Mouse (Mus musculus) CH12.LX (cell line): Measurements from ENCODE around the gene Htt. TPM values are rescaled to one million over a fixed set of nuclear protein-coding genes. Genes with fewer than 3 reads are reported as not detected.

ENCODE experiments used
- DNase-seq: peaks from one replicate; pipeline ENCODE4 v3.0.0-alpha.2; 2013; ENCODE audit errors: extremely low read depth
- H3K27ac ChIP-seq: 2 replicates; pipeline ENCODE4 v1.5.1; 2012; ENCODE audit warnings: low read depth, mild to moderate bottlenecking, control low read depth, moderate library complexity; ENCODE audit not compliant: insufficient read depth
- H3K27me3 ChIP-seq: replicated peaks from 2 replicates; pipeline ENCODE3; 2012; ENCODE audit warnings: inconsistent platforms
- H3K36me3 ChIP-seq, 2 experiments: replicated peaks in 1 of 2; 2 replicates each; pipeline versions ENCODE3 to v1.6.1; 2012; ENCODE audit warnings: inconsistent platforms in 1 of 2, low read length in 1 of 2, mild to moderate bottlenecking in 1 of 2, mixed read lengths in 1 of 2, moderate library complexity in 1 of 2; ENCODE audit not compliant: control insufficient read depth in 1 of 2, insufficient read depth in 1 of 2
- H3K4me1 ChIP-seq, 2 experiments: 2 replicates each; pipeline ENCODE4 v1.6.1; 2012; ENCODE audit warnings: inconsistent platforms in 1 of 2, moderate library complexity in 1 of 2; ENCODE audit not compliant: insufficient read depth in 2 of 2, control insufficient read depth in 1 of 2
- H3K4me2 ChIP-seq: 2 replicates; pipeline ENCODE4 v1.6.1; 2012; ENCODE audit warnings: low read depth, mild to moderate bottlenecking, control low read depth; ENCODE audit not compliant: poor library complexity, insufficient read depth, severe bottlenecking
- H3K4me3 ChIP-seq, 3 experiments: fragments of 150-350 bp in 1 of 3; sonication (generic) in 1 of 3; replicated peaks in 1 of 3; 2 replicates each; pipeline versions ENCODE3 to v1.5.1; 2011 to 2012; ENCODE audit warnings: low read depth in 2 of 3, low read length in 2 of 3, mild to moderate bottlenecking in 2 of 3, moderate library complexity in 2 of 3, control low read depth in 1 of 3, improper control_type of control experiment in 1 of 3, inconsistent platforms in 1 of 3, mixed read lengths in 1 of 3; ENCODE audit not compliant: poor library complexity in 1 of 3
- H3K79me2 ChIP-seq: replicated peaks from 2 replicates; pipeline ENCODE4 v1.6.1; 2012; ENCODE audit warnings: mild to moderate bottlenecking, moderate library complexity; ENCODE audit not compliant: control insufficient read depth, poor library complexity, insufficient read depth, severe bottlenecking; ENCODE audit errors: extremely low read depth
- H3K9ac ChIP-seq: 2 replicates; pipeline ENCODE4 v1.6.1; 2012; ENCODE audit warnings: low read depth, mild to moderate bottlenecking, control low read depth, moderate library complexity; ENCODE audit not compliant: insufficient read depth
- H3K9me3 ChIP-seq: replicated peaks from 2 replicates; pipeline ENCODE3; 2012; ENCODE audit warnings: low read length, inconsistent platforms, mixed read lengths
- BHLHE40 ChIP-seq: IDR thresholded peaks from 2 replicates; pipeline ENCODE4 v1.6.1; 2011; ENCODE audit warnings: mild to moderate bottlenecking, low read depth, low read length, improper control_type of control experiment
- CHD1 ChIP-seq: IDR thresholded peaks from 2 replicates; pipeline ENCODE4 v1.6.1; 2012; ENCODE audit warnings: low read depth, low read length, improper control_type of control experiment, inconsistent platforms
- CHD2 ChIP-seq: IDR thresholded peaks from 2 replicates; pipeline ENCODE4 v1.6.1; 2011; ENCODE audit warnings: low read length, improper control_type of control experiment
- CTCF ChIP-seq, 2 experiments: IDR thresholded peaks in 1 of 2; conservative IDR thresholded peaks in 1 of 2; 2 replicates each; pipeline ENCODE4 v1.5.1; 2011 to 2012; ENCODE audit warnings: low read depth in 2 of 2, low read length in 2 of 2, improper control_type of control experiment in 1 of 2, inconsistent platforms in 1 of 2, mild to moderate bottlenecking in 1 of 2, moderate library complexity in 1 of 2
- EP300 ChIP-seq: IDR thresholded peaks from 2 replicates; pipeline ENCODE4 v1.6.1; 2011; ENCODE audit warnings: low read length, improper control_type of control experiment
- ETS1 ChIP-seq: conservative IDR thresholded peaks from 2 replicates; pipeline ENCODE4 v1.6.1; 2012; ENCODE audit warnings: low read depth, mild to moderate bottlenecking, inconsistent platforms, low read length, improper control_type of control experiment, moderate library complexity
- HCFC1 ChIP-seq: IDR thresholded peaks from 2 replicates; pipeline ENCODE4 v1.6.1; 2012; ENCODE audit warnings: low read depth, mild to moderate bottlenecking, inconsistent platforms, low read length, improper control_type of control experiment
- MAX ChIP-seq: IDR thresholded peaks from 2 replicates; pipeline ENCODE4 v1.6.1; 2011; ENCODE audit warnings: low read length, improper control_type of control experiment
- MAZ ChIP-seq: IDR thresholded peaks from 2 replicates; pipeline ENCODE4 v1.6.1; 2012; ENCODE audit warnings: low read depth, mild to moderate bottlenecking, inconsistent platforms, low read length, improper control_type of control experiment, moderate library complexity
- NRF1 ChIP-seq: IDR thresholded peaks from 2 replicates; pipeline ENCODE4 v1.6.1; 2014; ENCODE audit warnings: low read depth, mild to moderate bottlenecking, inconsistent platforms, low read length, improper control_type of control experiment, moderate library complexity
- PAX5 ChIP-seq: IDR thresholded peaks from 2 replicates; pipeline ENCODE4 v1.6.1; 2012; ENCODE audit warnings: low read length, inconsistent platforms, mixed read lengths
- POLR2A ChIP-seq: IDR thresholded peaks from 2 replicates; pipeline ENCODE4 v1.6.1; 2011; ENCODE audit warnings: low read depth, mild to moderate bottlenecking, improper control_type of control experiment, low read length
- UBTF ChIP-seq: IDR thresholded peaks from 2 replicates; pipeline ENCODE4 v1.6.1; 2012; ENCODE audit warnings: low read depth, mild to moderate bottlenecking, inconsistent platforms, low read length, improper control_type of control experiment, moderate library complexity
- USF2 ChIP-seq: conservative IDR thresholded peaks from 2 replicates; pipeline ENCODE4 v1.6.1; 2011; ENCODE audit warnings: low read depth, low read length, improper control_type of control experiment
- ZC3H11A ChIP-seq: IDR thresholded peaks from 2 replicates; pipeline ENCODE4 v1.6.1; 2012; ENCODE audit warnings: low read depth, mild to moderate bottlenecking, inconsistent platforms, low read length, improper control_type of control experiment
- ZKSCAN1 ChIP-seq: IDR thresholded peaks from 2 replicates; pipeline ENCODE4 v1.6.1; 2012; ENCODE audit warnings: low read depth, inconsistent platforms, low read length, improper control_type of control experiment, borderline replicate concordance
- ZMIZ1 ChIP-seq: IDR thresholded peaks from 2 replicates; pipeline ENCODE4 v1.6.1; 2012; ENCODE audit warnings: low read depth, mild to moderate bottlenecking, inconsistent platforms, low read length, improper control_type of control experiment
- ZNF384 ChIP-seq: IDR thresholded peaks from 2 replicates; pipeline ENCODE4 v1.6.1; 2012; ENCODE audit warnings: low read depth, low read length, improper control_type of control experiment, inconsistent platforms
- dilution Hi-C: fragments of 300-500 bp; cut with MboI; formaldehyde crosslinking; loops from 2 replicates; pipeline ENCODE4 v1.14.3; 2020; ENCODE audit warnings: low sequenced_read_pairs; ENCODE audit not compliant: extremely low pct_unique_long_range_greater_than_20kb, extremely low pct_ligation_motif_present
- in situ Hi-C: fragments of 300-500 bp; cut with MboI; formaldehyde crosslinking; loops from 3 replicates; pipeline ENCODE4 v1.14.3; 2019; ENCODE audit warnings: low sequenced_read_pairs, low pct_ligation_motif_present, low pct_unique_long_range_greater_than_20kb, mixed read lengths
- polyA plus RNA-seq: library from polyadenylated mRNA; unstranded; fragments of >175 nt; gene quantifications from 2 replicates; pipeline ENCODE4 v1.2.1, GENCODE M21; 2012; ENCODE audit warnings: low read depth; ENCODE audit not compliant: insufficient read length
- total RNA-seq, 2 experiments: library from RNA; depleted of rRNA; stranded (reverse); fragments of 300-350 nt in 1 of 2; fragments of >200 nt in 1 of 2; gene quantifications; 2 replicates each; pipeline ENCODE4 v1.2.3; 2012 to 2014

Htt gene
- total and polyA plus RNA-seq, 3 experiments = 10.2 to 18.1 (median 18.1) TPM

DNA sequence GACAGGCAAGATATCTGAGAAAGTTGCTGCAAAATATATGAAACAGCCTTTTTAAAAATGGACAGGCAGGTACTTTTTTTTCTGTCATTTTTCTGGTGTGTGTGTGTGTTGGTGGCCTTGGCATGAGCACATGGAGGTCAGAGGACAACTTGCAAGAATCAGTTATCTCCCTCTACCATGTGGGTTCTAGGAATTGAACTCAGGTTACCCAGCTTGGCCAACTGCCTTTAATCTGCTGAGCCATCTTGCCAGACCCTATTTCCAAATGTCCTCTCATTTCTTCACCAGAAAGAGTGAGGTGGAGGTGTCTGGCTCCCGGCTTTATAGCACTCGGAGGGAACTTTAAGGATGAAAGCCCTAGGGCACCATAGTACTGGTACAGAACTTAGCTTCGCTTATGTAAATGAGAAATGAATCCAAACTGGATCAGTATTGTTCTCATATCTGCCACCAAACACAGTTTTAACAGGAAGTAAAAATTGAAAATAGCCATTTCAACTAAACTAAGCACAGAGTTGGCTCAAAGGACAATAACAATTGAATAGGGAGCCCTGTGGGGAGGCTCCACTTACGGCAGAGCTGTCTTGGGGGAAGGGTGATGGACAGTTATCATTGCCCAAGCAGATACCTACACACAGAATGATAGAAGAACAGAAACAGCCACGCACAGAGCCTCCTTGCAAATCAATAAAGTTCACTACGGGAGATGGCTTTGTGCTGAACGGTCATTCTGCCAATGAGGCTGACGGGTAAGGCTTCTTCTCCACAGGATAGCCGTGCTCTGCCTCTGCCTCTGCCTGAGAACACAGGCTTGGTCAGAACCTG lies 168.8 kb downstream of the Htt start:
- no peak overlapping the region for H3K4me2 ChIP-seq
- in situ Hi-C loops (no loop called here), dilution Hi-C loops (no loop called here)
- DNase-seq = no peak
- H3K36me3 ChIP-seq = no peaks in the 10 kb centered on the region
- H3K4me3 ChIP-seq = no peak overlapping the region
- H3K79me2 ChIP-seq = no peaks in the 10 kb centered on the region
- peaks cover 3% of the 10 kb centered on the region in 2 experiments; a peak in 2 of 4 replicates for H3K4me1 ChIP-seq
- H3K9ac ChIP-seq = no peak overlapping the region
- no peak overlapping the region for H3K27ac ChIP-seq
- peaks cover 4% of the 10 kb centered on the region for H3K27me3 ChIP-seq
- H3K9me3 ChIP-seq = peaks cover 2% of the 10 kb centered on the region
- TF ChIP-seq HCFC1 (no peak), CHD1 (no peak), NRF1 (no peak), CTCF (conservative IDR thresholded peaks at IDR 0.05 in 1 of 2, IDR thresholded peaks at IDR 0.05 in 1 of 2; ENCODE audit: low read depth in 2 of 2, low read length in 2 of 2) (no peak), ZMIZ1 (no peak), USF2 (no peak), MAZ (no peak), POLR2A (no peak), PAX5 (no peak), UBTF (no peak), MAX (no peak), EP300 (no peak)

- Histone ChIP-seq H3K79me2 (no peaks in the 10 kb centered on the region), H3K27ac (no peak overlapping the region), H3K9me3 (peaks cover 2% of the 10 kb centered on the region), H3K36me3 (no peaks in the 10 kb centered on the region), H3K27me3 (peaks cover 8% of the 10 kb centered on the region), H3K9ac (no peak overlapping the region), H3K4me1 (0 out of 4 replicates have a peak, but pooled peaks cover 0 to 3% of the 10 kb centered on the region in 2 experiments), H3K4me2 (no peak overlapping the region)
- in situ Hi-C loops = no loop called here
- no peak for DNase-seq
- TF ChIP-seq ZNF384 (no peak), ZKSCAN1 (no peak), ZMIZ1 (no peak), EP300 (no peak), BHLHE40 (no peak), CHD1 (no peak), ETS1 (no peak), CHD2 (no peak), ZC3H11A (no peak)
- TF ChIP-seq, all 38 proteins: peak for 0
- dilution Hi-C loops = no loop called here
- no peak overlapping the region for H3K4me3 ChIP-seq
Observed at GRCm38 (mm10) chr5:34931091-34931490, 169.6 kb downstream of the Htt start.
